Mouse (Mus musculus) layer of hippocampus, postnatal 25 days (tissue): Measurements from ENCODE around the gene Hspb8. TPM values are rescaled to one million over a fixed set of nuclear protein-coding genes. Genes with fewer than 3 reads are reported as not detected.

Experiments used
- DNase-seq, 2 experiments: peaks; one replicate each; pipeline ENCODE4 v3.0.0; 2022; ENCODE audit warnings: mixed read lengths in 2 of 2, low spot score in 1 of 2; ENCODE audit errors: extremely low spot score in 1 of 2
- total RNA-seq, 2 experiments: library from RNA; stranded (reverse); gene quantifications; 2 replicates each; pipeline ENCODE4 v1.2.3; 2021

Hspb8 gene
- 10 to 100 TPM; 11.7 to 13.6 TPM for total RNA-seq

GRCm38 (mm10) chr5:116422699-116423201 lies at the start of gene Hspb8:
Hspb8 (minus strand) TSS chr5:116422864.
- peak in 1 of 2 experiments; percentile 44 for DNase-seq

- DNase-seq, result no peak
Observed at GRCm38 (mm10) chr5:116461354-116462042, 38.8 kb upstream of the Hspb8 start.

DNA sequence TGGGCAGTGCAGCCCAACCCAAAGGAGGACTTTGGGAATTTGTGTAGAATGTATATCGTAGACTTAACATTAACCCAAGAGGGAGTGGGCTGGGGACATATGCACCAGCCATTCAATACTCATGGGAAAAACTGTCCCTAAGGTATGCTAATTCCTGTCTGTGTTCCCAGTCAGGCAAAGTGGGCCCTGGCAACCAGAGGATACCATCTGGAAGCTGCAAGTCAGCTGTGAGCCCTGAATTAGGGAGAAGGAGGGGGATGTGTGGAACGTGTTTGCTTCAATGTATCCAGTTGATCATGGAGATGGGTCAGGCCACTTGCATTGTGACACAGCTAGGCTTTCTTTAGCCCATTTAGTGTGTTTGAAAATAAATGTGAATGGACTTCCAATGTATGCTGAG lies 37.3 kb upstream of the Hspb8 start:
- DNase-seq, result no peak

- DNase-seq, result no peak
Observed at GRCm38 (mm10) chr5:116457791-116458190, 35.1 kb upstream of the Hspb8 start.

- DNase-seq, result no peak
Observed at GRCm38 (mm10) chr5:116456796-116457515, 34.3 kb upstream of the Hspb8 start.

DNA sequence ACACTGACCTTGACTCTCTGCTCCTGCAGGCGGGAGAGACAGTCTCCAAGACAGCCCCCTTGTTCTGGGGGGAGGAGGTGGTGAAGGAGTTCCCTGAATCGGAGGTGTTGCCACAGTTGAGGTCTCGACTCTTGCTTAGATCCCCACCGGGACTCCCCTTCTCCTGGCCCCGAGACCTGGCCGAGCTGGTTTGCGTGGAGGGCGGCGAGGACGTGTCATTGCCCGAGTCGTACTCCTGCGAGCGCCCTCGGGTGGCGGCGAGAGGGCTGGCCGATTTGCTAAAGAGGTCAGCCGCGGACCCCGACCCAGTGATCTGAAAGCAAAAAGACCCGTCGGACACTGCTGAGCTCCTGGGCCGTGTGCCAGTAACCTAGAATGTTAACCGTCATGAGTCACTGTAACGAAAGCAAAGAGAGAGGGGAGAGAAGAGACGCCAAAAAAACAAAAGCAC lies 30.8 kb upstream of the Hspb8 start:
- DNase-seq, result peak in 1 of 2 experiments; percentile 64

DNA sequence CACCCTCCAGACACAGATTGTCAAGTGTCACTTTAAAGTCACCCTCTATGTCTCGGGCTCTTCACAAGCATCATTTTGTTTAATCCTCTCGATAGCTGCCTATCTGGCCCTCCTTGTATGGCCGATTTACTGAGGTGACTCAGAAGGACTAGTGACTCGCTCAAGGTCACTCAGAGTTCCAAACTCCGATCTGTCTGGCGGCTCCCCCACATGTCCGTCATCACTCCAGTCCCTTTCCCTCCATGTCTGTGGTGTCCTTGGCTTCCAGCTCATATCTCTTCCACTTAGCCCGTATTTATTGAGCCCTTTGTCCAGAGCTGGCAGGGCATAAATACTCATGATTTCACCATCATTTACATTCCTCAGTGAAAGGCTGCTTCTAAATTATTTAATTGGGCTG lies 28.2 kb upstream of the Hspb8 start:
- DNase-seq, result no peak

GRCm38 (mm10) chr5:116449522-116450225 lies 27.0 kb upstream of the Hspb8 start:
- no peak for DNase-seq

DNA sequence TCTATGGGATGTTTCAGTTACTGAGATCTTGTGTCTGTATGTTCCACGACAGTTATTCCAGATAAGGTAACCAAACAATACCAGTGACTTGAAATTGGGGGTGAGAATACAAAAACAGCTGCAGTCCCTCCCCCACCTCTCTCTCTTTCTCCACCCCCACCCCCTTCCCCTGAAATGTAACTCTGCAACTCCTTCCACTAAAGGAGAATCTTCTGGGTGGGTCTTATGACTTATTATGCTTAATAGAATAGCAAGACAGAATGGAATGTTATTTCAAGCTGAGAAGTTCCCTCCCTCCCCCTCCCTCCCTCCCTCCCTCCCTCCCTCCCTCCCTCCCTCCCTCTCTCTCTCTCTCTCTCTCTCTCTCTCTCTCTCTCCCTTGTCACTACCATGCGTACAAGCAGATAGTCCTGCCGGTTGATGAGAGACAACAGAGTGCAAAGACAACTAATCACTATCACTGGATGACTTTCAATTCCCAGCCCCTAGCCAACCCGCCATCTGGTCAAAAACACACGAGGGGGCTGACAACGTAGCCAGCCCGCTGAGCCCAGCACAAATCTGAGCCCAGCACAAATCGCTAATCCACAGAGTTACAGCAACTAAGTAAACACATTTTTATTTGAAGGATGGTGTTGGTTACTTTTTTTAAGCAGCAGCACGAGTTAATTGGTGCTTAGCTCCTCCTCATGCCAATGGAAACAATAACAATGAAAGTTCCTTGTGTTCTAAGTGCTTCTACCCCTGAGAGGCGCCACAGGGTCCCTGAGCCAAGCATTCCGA lies 25.9 kb upstream of the Hspb8 start:
- DNase-seq, result no peak

DNA sequence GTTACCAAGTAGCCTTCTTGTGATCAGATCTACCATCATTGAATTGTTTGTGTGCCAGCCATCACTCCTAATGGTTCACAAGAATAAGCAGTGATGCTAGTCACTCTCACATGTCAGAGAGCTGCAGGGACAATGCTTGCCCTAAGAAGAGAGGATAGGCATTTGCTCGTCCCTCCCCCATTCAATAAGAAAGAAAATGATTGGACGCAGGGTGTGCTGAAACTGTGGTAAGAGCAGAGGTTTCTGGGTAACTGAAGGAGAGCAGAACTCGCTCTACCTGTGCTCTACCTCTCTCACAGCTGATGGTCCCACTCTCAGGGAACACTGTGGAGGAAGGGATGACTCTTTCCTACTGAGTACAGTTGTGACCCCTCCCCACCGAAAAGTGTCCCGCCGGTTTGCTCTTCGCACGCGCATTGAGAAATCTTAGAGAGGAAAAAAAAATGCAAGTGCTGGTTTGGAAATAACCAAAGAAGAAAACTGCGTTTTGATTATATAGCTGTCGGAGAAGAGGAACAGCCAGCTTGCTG lies 25.2 kb upstream of the Hspb8 start:
- no peak for DNase-seq

DNA sequence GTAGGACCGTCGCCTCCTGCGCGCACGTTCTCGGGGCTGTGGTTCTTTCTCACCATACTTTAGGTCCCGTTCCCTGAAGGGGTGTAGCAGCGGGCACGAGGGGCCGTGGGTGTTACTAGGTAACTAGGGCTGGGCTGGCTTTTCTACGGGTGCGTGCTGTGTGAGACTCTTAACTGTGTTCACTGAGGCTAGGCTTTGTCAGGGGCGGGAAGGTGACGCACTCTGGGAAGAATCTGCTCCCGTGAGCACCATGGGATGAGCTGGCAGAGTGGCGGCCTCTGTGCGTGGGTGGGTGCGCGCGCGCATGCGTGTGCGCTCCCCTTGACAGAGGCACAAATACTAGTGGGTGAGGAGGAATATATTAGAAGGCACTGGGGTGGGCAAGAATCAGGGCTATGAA lies 23.9 kb upstream of the Hspb8 start:
- no peak for DNase-seq

DNA sequence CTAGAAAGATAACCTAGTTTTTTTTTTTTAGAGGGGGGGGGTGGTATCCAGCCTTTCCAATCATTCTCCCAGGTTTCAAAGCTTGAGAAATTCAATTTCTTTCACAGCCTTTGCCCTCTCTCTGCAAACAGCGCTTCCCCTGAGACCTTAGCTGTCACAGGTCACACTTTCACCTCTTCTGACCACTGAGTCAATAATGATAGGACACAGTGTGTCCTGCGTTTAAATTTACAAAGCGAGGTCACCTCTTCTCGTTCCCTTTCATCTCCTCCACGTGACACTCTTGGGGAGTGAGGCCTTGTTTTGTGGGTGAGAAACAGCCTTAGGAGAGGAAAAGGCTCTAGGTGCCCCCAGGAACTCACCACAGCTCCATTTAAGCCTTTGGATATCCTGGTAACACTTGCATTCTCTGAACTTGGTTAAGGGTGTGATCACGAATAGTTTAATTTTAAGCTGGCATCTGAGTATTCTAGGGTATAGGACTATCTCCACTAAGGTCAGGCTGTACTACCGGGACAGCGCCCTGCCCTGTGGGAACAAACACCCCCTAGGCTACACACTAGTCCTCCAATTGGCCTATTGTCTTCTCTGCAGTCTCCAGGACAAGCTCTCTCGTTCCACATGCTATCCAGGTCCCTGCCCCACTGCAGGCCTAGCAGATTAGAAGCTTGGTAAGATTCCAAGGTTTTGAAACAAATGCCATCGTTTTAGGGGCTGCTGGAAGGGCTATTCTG lies 23.1 kb upstream of the Hspb8 start:
- DNase-seq, result no peak

DNA sequence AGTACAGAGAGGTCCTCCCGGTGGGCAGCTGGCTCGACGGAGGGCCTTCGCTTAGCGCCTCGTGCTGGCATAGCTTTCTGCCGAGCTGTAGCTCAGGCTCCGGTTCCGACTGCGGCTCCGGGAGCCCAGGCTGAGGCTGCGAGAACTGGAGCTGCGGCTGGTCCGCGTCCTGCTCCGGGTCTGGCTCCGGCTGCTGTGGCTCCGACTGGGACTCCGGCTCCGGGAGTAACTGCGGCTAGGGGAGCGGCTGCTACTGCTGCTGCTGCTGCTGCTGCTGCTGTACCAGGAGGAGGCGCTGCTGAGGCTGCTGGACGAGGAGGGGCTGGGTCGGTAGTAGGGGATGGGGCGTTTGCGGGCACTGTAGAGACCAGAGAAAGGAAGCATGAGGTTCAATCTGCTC lies 21.9 kb upstream of the Hspb8 start:
- DNase-seq, result peak in 1 of 2 experiments; percentile 44

DNA sequence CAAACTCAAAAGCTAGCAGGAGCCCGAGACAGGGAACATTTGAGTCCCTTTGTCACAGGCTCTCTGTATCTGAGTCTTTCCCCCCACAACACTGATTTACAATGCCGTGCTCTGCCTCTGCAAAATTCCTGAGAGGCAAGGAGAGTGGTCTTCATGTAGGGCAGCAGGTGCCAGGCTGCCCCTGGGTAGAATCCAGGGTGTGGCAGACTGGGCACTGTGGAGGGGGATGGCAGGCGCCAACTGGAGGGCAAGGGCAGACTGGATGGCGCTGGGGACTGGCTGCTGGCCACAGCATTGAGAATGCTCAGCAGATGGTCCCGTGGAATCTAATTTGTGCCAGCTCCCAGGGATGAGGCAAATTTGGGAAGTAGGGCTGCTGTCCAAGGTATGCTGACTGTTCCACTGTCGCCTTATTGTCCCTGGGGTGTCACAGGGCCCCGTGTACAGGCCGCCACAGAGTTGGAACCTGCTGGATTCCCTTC lies 20.8 kb upstream of the Hspb8 start:
- peak in 1 of 2 experiments; percentile 27 for DNase-seq

GRCm38 (mm10) chr5:116442697-116443458 lies 20.2 kb upstream of the Hspb8 start:
- DNase-seq, result no peak

DNA sequence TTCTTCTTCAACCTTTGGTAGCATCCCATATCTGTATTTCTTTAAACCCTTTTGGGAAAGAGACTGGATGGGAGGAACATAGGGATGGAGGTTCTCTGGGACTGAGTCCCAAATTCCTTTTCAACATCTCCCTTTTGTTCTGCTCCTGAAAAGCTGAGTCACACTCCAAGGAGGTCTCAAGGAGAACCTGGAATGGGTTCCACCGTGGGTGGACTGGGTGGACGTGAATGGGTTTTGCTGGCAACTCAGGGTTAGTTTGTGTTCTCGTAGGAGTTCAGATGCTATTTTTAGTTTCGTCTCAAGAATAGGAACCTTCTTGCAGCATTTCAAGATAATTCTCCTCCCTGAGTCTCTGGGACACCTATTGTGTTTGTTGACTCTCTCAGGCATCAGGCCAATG lies 17.6 kb upstream of the Hspb8 start:
- DNase-seq, result no peak

GRCm38 (mm10) chr5:116438328-116438727 lies 15.7 kb upstream of the Hspb8 start:
- DNase-seq, result no peak

DNA sequence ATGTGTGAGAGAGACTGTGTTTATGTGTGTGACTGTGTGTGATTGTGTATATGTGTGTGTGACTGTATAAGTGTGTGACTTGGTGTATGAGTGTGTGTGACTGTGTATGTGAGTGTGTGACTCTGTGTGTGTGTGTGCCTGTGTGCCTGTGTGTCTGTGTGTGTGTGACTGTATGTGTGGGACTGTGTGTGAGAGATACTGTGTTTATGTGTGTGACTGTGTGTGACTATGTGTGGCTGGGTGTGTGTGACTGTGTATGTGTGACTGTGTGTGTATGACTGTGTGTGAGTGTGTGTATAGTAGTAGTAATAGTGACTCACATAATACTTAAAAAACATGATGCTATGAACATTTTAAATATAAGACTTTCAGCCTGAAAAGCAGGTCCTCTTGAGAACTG lies 13.5 kb upstream of the Hspb8 start:
- DNase-seq, result no peak
